Mouse (Mus musculus): ENCODE results near the gene Coa4. TPM values are rescaled to one million over a fixed set of nuclear protein-coding genes. Genes with fewer than 3 reads are reported as not detected.
A peak's percentile ranks its signal among the peaks of the same experiment; 100 is the strongest.
"Not testable (repeated sequence)": the region's sequence is repeated elsewhere in the genome, so short reads cannot be mapped to it uniquely, and the experiment has no call there.

Gene Coa4
- polyA plus RNA-seq, 1 experiment from 2014 or later = 21.1 TPM

- Histone ChIP-seq H3K27ac (no peak overlapping the region), H3K4me2 (no peak overlapping the region), H3K4me1 (replicated peaks) (peaks cover 8% of the 10 kb centered on the region; the same call in 1 of the 2 replicates), H3K36me3 (peaks cover 20% of the 10 kb centered on the region), H3K9me3 (replicated peaks) (no peaks in the 10 kb centered on the region), H3K27me3 (no peaks in the 10 kb centered on the region), H3K9ac (no peak overlapping the region), H3K4me3 (no peak overlapping the region)
- no peak for ATAC-seq (replicated peaks; ENCODE audit: insufficient number of reproducible peaks, insufficient read depth, low FRiP score, low read depth)
- WGBS = 91% methylated on average over 9 of the region's 9 CpGs
Measured at GRCm38 (mm10) chr7:100539516-100539915, 2.6 kb downstream of the Coa4 start.

GRCm38 (mm10) chr7:100544437-100544836 lies 7.6 kb downstream of the Coa4 start:
- Histone ChIP-seq H3K9me3 (replicated peaks) (no peaks in the 10 kb centered on the region), H3K4me3 (no peak overlapping the region), H3K4me1 (replicated peaks) (peaks cover 9% of the 10 kb centered on the region), H3K36me3 (peaks cover 20% of the 10 kb centered on the region), H3K9ac (no peak overlapping the region), H3K27me3 (no peaks in the 10 kb centered on the region), H3K4me2 (no peak overlapping the region), H3K27ac (no peak overlapping the region)
- 33% methylated on average over 1 of the region's 1 CpGs for WGBS
- ATAC-seq (replicated peaks; ENCODE audit: insufficient number of reproducible peaks, insufficient read depth, low FRiP score, low read depth) = no peak

- 18% methylated on average over 4 of the region's 4 CpGs for whole genome bisulfite sequencing
- no peak; the same call in 1 of the 2 replicates for ATAC-seq (replicated peaks; ENCODE audit: insufficient number of reproducible peaks, insufficient read depth, low FRiP score, low read depth)
- H3K4me3 ChIP-seq = no peak overlapping the region
- H3K9ac ChIP-seq = no peak overlapping the region
- peak overlapping the region; percentile 39; the same call in 1 of the 2 replicates for H3K27ac ChIP-seq
- no peak overlapping the region for H3K4me2 ChIP-seq
- peaks cover 10% of the 10 kb centered on the region; the same call in 1 of the 2 replicates for H3K36me3 ChIP-seq
- H3K4me1 ChIP-seq (replicated peaks) = peaks cover 23% of the 10 kb centered on the region
- no peaks in the 10 kb centered on the region for H3K9me3 ChIP-seq (replicated peaks)
- no peaks in the 10 kb centered on the region for H3K27me3 ChIP-seq
Measured at GRCm38 (mm10) chr7:100547631-100548030, 10.8 kb downstream of the Coa4 start.

- peak overlapping the region; percentile 33 for H3K27ac ChIP-seq
- no peak overlapping the region for H3K9ac ChIP-seq
- no peaks in the 10 kb centered on the region for H3K27me3 ChIP-seq
- H3K4me3 ChIP-seq = no peak overlapping the region
- H3K36me3 ChIP-seq = peaks cover 10% of the 10 kb centered on the region; the same call in 1 of the 2 replicates
- H3K9me3 ChIP-seq (replicated peaks) = no peaks in the 10 kb centered on the region
- 61% methylated on average over 3 of the region's 3 CpGs for WGBS
- peaks cover 29% of the 10 kb centered on the region for H3K4me1 ChIP-seq (replicated peaks)
- peak; percentile 48; the same call in 1 of the 2 replicates for ATAC-seq (replicated peaks; ENCODE audit: insufficient number of reproducible peaks, insufficient read depth, low FRiP score, low read depth)
- H3K4me2 ChIP-seq = no peak overlapping the region
Measured at GRCm38 (mm10) chr7:100549796-100550195, 12.9 kb downstream of the Coa4 start.

- WGBS = 39% methylated on average over 5 of the region's 5 CpGs
- H3K9me3 ChIP-seq (replicated peaks) = no peaks in the 10 kb centered on the region
- H3K4me2 ChIP-seq = no peak overlapping the region
- H3K27ac ChIP-seq = peak overlapping the region; percentile 33
- no peaks in the 10 kb centered on the region for H3K27me3 ChIP-seq
- H3K4me3 ChIP-seq = no peak overlapping the region
- H3K36me3 ChIP-seq = peaks cover 10% of the 10 kb centered on the region; the same call in 1 of the 2 replicates
- peaks cover 32% of the 10 kb centered on the region for H3K4me1 ChIP-seq (replicated peaks)
- no peak for ATAC-seq (replicated peaks; ENCODE audit: insufficient number of reproducible peaks, insufficient read depth, low FRiP score, low read depth)
- no peak overlapping the region for H3K9ac ChIP-seq
Measured at GRCm38 (mm10) chr7:100550338-100551007, 13.6 kb downstream of the Coa4 start.

- no peak for ATAC-seq (replicated peaks; ENCODE audit: insufficient number of reproducible peaks, insufficient read depth, low FRiP score, low read depth)
- H3K9ac ChIP-seq = no peak overlapping the region
- 48% methylated on average over 5 of the region's 5 CpGs for WGBS
- H3K4me1 ChIP-seq (replicated peaks) = peaks cover 27% of the 10 kb centered on the region
- no peaks in the 10 kb centered on the region for H3K27me3 ChIP-seq
- peaks cover 3% of the 10 kb centered on the region; the same call in 1 of the 2 replicates for H3K36me3 ChIP-seq
- peak overlapping the region; percentile 43; the same call in 1 of the 2 replicates for H3K4me2 ChIP-seq
- no peak overlapping the region for H3K4me3 ChIP-seq
- peak overlapping the region; percentile 95 for H3K27ac ChIP-seq
- H3K9me3 ChIP-seq (replicated peaks) = no peaks in the 10 kb centered on the region
Measured at GRCm38 (mm10) chr7:100554939-100555338, 18.1 kb downstream of the Coa4 start.

- Histone ChIP-seq H3K4me2 (peak overlapping the region; percentile 43), H3K27me3 (no peaks in the 10 kb centered on the region), H3K9ac (no peak overlapping the region), H3K36me3 (peaks cover 3% of the 10 kb centered on the region; the same call in 1 of the 2 replicates), H3K4me1 (replicated peaks) (peaks cover 21% of the 10 kb centered on the region), H3K9me3 (replicated peaks) (no peaks in the 10 kb centered on the region), H3K27ac (peak overlapping the region; percentile 95), H3K4me3 (0 out of 2 replicates have a peak overlapping the region, but pooled peaks have one; percentile 6)
- WGBS = 34% methylated on average over 13 of the region's 13 CpGs
- peak; percentile 88 for ATAC-seq (replicated peaks; ENCODE audit: insufficient number of reproducible peaks, insufficient read depth, low FRiP score, low read depth)
Measured at GRCm38 (mm10) chr7:100555431-100555951, 18.6 kb downstream of the Coa4 start.

GRCm38 (mm10) chr7:100557241-100557640 lies 20.4 kb downstream of the Coa4 start:
- Histone ChIP-seq H3K27me3 (no peaks in the 10 kb centered on the region), H3K9ac (no peak overlapping the region), H3K4me3 (no peak overlapping the region), H3K4me1 (replicated peaks) (peaks cover 17% of the 10 kb centered on the region), H3K9me3 (replicated peaks) (no peaks in the 10 kb centered on the region), H3K36me3 (peaks cover 3% of the 10 kb centered on the region; the same call in 1 of the 2 replicates), H3K4me2 (no peak overlapping the region), H3K27ac (peak overlapping the region; percentile 45)
- WGBS = 53% methylated on average over 5 of the region's 5 CpGs
- ATAC-seq (replicated peaks; ENCODE audit: insufficient number of reproducible peaks, insufficient read depth, low FRiP score, low read depth) = no peak

GRCm38 (mm10) chr7:100559331-100559730 lies 22.5 kb downstream of the Coa4 start:
- Histone ChIP-seq H3K9me3 (replicated peaks) (no peaks in the 10 kb centered on the region), H3K4me3 (no peak overlapping the region), H3K9ac (no peak overlapping the region), H3K4me1 (replicated peaks) (peaks cover 16% of the 10 kb centered on the region), H3K36me3 (no peaks in the 10 kb centered on the region; the same call in 1 of the 2 replicates), H3K27me3 (no peaks in the 10 kb centered on the region), H3K27ac (no peak overlapping the region), H3K4me2 (no peak overlapping the region)
- WGBS = 87% methylated on average over 4 of the region's 4 CpGs
- ATAC-seq (replicated peaks; ENCODE audit: insufficient number of reproducible peaks, insufficient read depth, low FRiP score, low read depth) = no peak

GRCm38 (mm10) chr7:100561861-100562587 lies 25.2 kb downstream of the Coa4 start:
- WGBS = 82% methylated on average over 11 of the region's 11 CpGs
- H3K9ac ChIP-seq = no peak overlapping the region

GRCm38 (mm10) chr7:100567238-100567637 lies 30.4 kb downstream of the Coa4 start:
- H3K36me3 ChIP-seq; H3K4me2 ChIP-seq; H3K27ac ChIP-seq; H3K9me3 ChIP-seq (replicated peaks); H3K4me1 ChIP-seq (replicated peaks); ATAC-seq (replicated peaks; ENCODE audit: insufficient number of reproducible peaks, insufficient read depth, low FRiP score, low read depth); H3K9ac ChIP-seq; H3K27me3 ChIP-seq; H3K4me3 ChIP-seq: not testable (repeated sequence)
- 80% methylated on average over 5 of the region's 5 CpGs for WGBS

More at GRCm38 (mm10) chr7:100561861-100562587, 25.2 kb downstream of the Coa4 start:
- no peak overlapping the region for H3K4me3 ChIP-seq
- peaks cover 4% of the 10 kb centered on the region; the same call in 1 of the 2 replicates for H3K4me1 ChIP-seq (replicated peaks)
- H3K36me3 ChIP-seq = peaks cover 7% of the 10 kb centered on the region; the same call in 1 of the 2 replicates
- H3K4me2 ChIP-seq = no peak overlapping the region
- H3K27ac ChIP-seq = no peak overlapping the region
- no peaks in the 10 kb centered on the region for H3K27me3 ChIP-seq
- no peaks in the 10 kb centered on the region for H3K9me3 ChIP-seq (replicated peaks)
- ATAC-seq (replicated peaks; ENCODE audit: insufficient number of reproducible peaks, insufficient read depth, low FRiP score, low read depth) = no peak
